Mouse (Mus musculus): Measurements from ENCODE around the gene Agpat2.

- no peak for TF ChIP-seq CTCF (IDR thresholded peaks at IDR 0.05; ENCODE audit: low read depth, low read length)
- TF ChIP-seq POLR2A (IDR thresholded peaks at IDR 0.05; ENCODE audit: insufficient read depth, low read length) = no peak
Observed at GRCm38 (mm10) chr2:26596898-26597297, 7.3 kb downstream of the Agpat2 start.
